Mouse (Mus musculus): Measurements from ENCODE around the gene Ptprn2.
A peak's percentile ranks its signal among the peaks of the same experiment; 100 is the strongest.

Gene Ptprn2

GRCm38 (mm10) chr12:116594457-116594856, 108.9 kb downstream of the Ptprn2 start:
- DNase-seq (ENCODE audit: low spot score in 2 of 2), result no peak

GRCm38 (mm10) chr12:116594866-116595610, 109.5 kb downstream of the Ptprn2 start:
- no peak for DNase-seq (ENCODE audit: low spot score in 2 of 2)

- DNase-seq (ENCODE audit: low spot score in 2 of 2), result no peak
These were observed 110.2 kb downstream of the Ptprn2 start for GRCm38 (mm10) chr12:116595727-116596126.

- DNase-seq (ENCODE audit: low spot score in 2 of 2), result no peak
These were observed 111.5 kb downstream of the Ptprn2 start for GRCm38 (mm10) chr12:116596993-116597392.

GRCm38 (mm10) chr12:116597670-116598069, 112.2 kb downstream of the Ptprn2 start:
- no peak for DNase-seq (ENCODE audit: low spot score in 2 of 2)

- DNase-seq (ENCODE audit: low spot score in 2 of 2), result no peak
These were observed 112.8 kb downstream of the Ptprn2 start for GRCm38 (mm10) chr12:116598123-116599005.

GRCm38 (mm10) chr12:116599537-116599936, 114.0 kb downstream of the Ptprn2 start:
- DNase-seq (ENCODE audit: low spot score in 2 of 2), result peak in 1 of 2 experiments; percentile 40

- no peak for DNase-seq (ENCODE audit: low spot score in 2 of 2)
These were observed 114.5 kb downstream of the Ptprn2 start for GRCm38 (mm10) chr12:116600054-116600453.

- DNase-seq (ENCODE audit: low spot score in 2 of 2), result no peak
These were observed 115.9 kb downstream of the Ptprn2 start for GRCm38 (mm10) chr12:116601395-116601794.

- no peak for DNase-seq (ENCODE audit: low spot score in 2 of 2)
These were observed 116.4 kb downstream of the Ptprn2 start for GRCm38 (mm10) chr12:116601921-116602320.

GRCm38 (mm10) chr12:116608598-116608997, 123.1 kb downstream of the Ptprn2 start:
- DNase-seq (ENCODE audit: low spot score in 2 of 2), result no peak

- DNase-seq (ENCODE audit: low spot score in 2 of 2), result peak; percentile 70 to 84
These were observed 134.3 kb downstream of the Ptprn2 start for GRCm38 (mm10) chr12:116619868-116620267.

GRCm38 (mm10) chr12:116620299-116620698, 134.8 kb downstream of the Ptprn2 start:
- DNase-seq (ENCODE audit: low spot score in 2 of 2), result no peak

GRCm38 (mm10) chr12:116621325-116622040, 136.0 kb downstream of the Ptprn2 start:
- DNase-seq (ENCODE audit: low spot score in 2 of 2), result no peak

GRCm38 (mm10) chr12:116622665-116623387, 137.3 kb downstream of the Ptprn2 start:
- peak in 1 of 2 experiments; percentile 42 for DNase-seq (ENCODE audit: low spot score in 2 of 2)

- peak; percentile 33 to 59 for DNase-seq (ENCODE audit: low spot score in 2 of 2)
These were observed 140.1 kb downstream of the Ptprn2 start for GRCm38 (mm10) chr12:116625391-116626281.

GRCm38 (mm10) chr12:116628992-116629391, 143.5 kb downstream of the Ptprn2 start:
- no peak for DNase-seq (ENCODE audit: low spot score in 2 of 2)

GRCm38 (mm10) chr12:116637498-116637897, 152.0 kb downstream of the Ptprn2 start:
- no peak for DNase-seq (ENCODE audit: low spot score in 2 of 2)

- no peak for DNase-seq (ENCODE audit: low spot score in 2 of 2)
These were observed 155.4 kb downstream of the Ptprn2 start for GRCm38 (mm10) chr12:116640871-116641270.
